Mouse (Mus musculus): ENCODE measurements around the gene Rbm44. TPM values are rescaled to one million over a fixed set of nuclear protein-coding genes. Genes with fewer than 3 reads are reported as not detected.

Rbm44 gene
- total RNA-seq (2021), result 0.36 TPM in 1 of 2 replicates, not detected in the other
- long read RNA-seq, result 0 reads

DNA sequence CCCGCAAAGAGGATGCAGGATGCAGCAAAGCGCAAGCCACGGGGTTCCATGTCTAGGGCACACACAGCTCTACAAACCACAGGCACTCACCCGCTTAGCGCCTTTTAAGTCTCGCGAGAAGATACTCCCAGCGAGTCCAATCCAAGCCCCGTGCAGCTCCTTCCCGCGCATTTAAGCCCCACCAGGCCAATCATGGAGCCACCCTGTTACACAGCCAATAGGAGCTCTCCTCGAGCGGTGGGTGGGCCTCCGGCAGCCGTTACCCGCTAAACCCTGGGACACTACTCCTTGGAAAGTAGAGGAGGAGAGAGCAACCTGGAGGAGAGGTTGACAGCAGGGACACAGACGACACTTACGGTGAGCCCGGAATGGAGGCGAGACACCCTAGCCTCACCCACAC is at the start of gene Rbm44:
TSS of gene Rbm44 (plus strand) at position 277 of the 400 bp plus-strand sequence.
- no peak for DNase-seq

DNA sequence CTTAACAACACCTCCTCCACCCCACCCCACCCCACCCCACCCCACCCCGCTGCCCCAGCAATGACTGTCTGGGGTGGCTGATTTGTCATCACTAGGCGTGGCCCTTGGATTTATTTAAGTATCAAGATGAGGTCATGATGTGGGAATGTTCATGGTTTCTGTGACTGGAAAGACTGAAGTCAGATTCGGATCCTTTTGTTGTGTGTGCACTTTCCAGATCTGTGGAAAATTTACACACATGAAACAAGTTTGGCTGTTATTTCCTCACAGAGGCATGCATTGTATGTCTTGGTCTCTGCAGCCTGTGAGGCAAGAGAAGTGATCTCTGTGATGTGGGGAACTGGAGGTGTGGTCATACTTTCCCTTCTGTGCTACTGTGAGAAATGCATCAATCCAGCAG is 49.6 kb upstream of the Rbm44 start:
- no peak for DNase-seq

DNA sequence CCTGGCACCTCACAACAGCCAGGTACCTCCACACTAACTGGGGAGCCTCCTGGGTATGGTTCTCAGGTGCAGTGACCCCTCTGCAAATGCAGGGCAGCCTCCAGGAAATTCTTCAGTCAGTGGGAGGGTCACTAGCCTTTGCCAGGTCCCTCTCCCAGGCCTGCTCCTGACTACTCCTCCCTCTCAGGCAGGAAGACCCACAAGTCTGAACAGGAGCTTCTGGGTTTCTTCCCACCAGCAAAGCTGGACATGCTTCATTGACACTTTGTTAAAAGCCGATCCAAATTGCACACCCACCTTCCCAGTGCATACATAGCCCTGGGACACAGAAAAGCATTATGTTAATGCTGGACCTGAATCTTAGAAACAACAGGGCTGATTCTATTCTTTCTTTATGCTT is 49.0 kb upstream of the Rbm44 start:
- DNase-seq, result no peak

DNA sequence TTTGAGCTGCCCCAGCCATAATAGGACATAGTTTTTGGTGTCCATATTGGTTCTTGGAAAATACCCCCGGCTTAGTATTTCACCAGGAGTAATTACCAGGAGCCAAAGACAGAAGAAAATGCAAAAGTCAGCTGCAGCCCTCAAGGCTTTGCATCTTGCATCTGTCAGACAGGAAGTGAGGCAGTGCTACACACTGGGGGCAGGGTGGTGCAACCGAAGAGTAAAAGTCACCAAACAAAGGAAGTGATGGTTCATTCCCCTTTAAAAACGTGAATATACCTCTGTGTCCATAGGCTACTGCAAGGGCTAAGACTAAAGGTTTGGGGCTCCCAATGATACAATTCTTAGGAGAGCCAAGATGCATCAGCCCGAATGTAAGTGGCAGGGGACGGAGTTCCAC is 48.4 kb upstream of the Rbm44 start:
- DNase-seq, result no peak

DNA sequence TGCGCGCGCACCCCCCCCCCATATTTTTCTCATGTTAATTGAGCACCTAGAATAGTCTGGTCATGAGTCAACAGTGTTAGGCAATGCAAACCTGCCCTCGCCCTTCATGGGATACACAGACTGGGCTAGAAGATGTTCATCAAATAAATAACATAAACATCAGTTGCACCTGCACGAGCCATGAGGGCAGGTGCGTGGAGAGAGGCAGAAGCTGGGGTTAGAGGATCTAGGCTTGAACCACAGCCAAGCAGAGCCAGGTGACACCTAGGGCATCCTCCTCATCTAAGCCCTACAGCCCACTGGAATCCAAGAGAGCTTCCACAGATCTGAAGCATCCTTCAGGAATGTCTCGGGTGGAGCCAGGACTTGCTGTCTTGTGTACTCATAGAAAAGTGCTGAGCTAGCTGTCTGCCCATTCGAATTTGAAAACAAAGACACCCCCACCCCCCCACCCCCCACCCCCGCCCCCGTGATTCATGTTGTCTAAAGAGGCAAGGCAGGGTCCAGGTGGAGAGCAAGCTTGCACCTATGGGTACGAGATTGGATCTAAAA is 47.5 kb upstream of the Rbm44 start:
- DNase-seq, result no peak

DNA sequence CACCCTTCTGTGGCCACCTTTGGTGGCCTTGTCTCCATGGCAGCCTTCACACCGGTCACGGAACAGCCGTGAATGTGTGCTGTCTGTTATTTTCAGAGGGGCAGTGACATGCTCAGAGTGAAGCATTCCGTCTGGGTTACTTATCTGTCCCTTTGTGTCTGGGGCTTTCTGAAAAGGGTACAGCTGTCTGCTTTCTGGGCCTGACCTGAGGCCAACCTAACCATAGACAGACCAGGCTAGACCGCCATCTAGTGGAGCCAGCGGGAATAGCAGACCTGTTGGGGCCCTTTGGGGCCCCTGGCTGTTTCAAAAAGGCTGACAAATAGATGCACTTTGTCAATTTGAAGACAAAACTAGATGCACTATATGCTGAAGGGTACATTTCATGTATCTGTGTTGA is 46.0 kb upstream of the Rbm44 start:
- DNase-seq, result peak; percentile 71

DNA sequence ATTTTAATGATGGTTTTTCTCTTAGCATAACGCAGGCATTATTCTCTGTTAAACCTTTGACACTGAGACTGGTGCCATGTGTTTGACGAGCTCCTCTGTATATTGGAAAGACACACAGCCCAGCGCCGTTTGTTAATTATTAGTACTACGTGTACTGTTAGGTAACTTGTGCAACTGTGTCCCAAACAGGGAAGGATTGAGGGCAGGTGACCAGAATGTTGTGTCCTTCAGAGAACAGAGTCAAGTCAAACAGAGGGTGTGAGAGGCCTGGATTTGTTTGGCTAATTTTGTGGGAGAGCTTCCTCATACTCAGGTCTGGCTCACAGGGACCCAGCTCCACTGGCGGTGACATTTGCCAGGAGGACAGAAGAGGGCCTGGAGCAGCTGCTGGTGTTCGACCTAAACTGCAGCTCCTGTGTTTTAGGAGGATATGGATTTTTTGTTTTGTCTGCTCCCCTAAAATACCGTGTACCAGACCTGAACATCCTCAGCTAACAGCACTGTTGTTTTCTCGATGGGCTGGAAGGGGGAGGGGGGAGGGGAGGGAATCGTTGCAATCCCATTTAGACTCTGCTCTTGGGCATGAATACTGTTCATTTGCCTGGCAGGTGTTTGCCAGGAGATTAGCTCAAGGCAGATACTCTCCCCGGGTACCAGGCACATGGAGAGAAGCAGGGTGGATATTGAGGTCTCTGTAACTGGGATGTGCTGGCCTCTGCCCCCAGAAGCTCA is 43.0 kb upstream of the Rbm44 start:
- no peak for DNase-seq

DNA sequence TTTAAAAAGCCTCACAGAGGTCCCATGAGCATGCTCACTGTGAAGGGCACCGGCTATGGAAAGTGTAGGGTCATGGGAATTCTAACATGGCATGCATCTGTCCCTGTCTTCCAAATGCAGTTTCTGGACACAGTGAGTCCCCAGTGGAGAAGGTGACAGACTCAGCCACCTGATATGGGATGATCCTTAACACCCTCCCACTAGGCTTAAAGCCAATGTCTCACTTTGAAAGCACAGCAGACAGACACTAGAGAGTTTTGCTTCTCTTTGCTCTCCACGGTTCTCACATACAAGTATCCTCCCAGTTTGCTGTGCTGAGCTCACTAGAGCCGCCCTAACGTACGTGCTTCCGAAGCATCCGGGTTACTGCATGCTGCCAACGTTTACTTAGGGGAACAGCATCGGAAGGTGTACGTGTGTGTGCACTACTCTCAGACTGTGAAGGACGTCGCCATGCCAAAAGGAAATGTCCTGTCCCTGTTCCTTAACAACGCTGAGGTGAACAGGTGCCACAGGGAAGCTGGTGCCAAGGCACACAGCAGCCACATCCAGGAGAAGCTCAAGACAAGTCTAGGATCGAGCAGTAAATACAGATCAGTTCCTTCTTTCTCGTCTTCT is 41.4 kb upstream of the Rbm44 start:
- DNase-seq, result no peak

DNA sequence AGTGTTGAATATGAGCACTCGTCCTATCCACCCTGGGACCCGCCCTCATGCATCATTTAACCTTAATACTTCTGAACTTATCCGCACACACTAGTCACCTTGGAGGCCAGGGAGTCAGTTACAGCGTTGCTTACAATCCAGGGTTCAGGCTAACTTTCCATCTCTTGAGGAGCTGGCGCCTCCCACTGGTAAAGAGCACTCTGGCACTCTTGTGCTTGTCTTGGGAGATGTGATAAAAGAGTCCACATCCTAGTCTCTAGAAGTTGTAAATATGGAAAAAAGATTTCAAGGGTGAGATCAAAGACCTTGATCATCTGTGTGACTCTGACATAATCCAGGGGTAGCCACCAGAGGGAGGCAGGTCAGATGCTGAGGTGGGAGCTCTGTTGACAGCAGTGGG is 37.3 kb upstream of the Rbm44 start:
- no peak for DNase-seq

DNA sequence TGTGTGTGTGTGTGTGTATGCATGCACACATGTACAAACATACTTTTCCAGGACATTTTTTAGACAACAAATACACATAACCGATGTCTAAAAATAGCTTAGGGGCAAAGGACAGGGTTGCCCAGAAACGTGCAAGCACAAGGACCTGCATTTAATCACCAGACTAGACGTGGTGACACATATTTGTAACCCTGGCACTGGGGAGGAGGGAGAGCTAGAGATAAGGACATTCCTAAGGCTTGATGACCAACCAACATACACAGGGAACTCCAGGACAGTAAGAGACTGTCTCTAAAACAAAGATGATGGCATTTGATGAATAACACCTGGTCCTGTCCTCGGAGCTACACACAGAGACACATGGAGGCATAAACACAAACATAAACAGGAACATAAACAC is 35.6 kb upstream of the Rbm44 start:
- DNase-seq, result no peak

DNA sequence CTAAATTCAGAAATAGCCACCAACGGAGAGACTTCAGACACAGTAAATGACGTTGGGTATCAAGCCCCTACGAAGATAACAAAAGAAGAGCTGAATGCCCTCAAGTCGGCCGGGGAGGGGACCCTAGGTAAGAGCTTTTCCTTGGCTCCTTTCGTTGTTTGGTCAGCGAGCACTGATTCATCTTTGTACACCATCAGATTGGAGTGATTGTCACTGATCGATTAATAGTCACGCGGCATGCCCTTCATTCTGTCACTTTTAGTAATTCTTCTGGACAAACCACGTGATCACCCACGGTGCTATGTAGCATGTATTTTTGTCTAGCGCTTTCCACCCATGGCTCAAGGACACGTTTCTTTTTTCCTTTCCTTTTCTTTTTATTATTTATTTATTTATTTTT is 32.7 kb upstream of the Rbm44 start:
- DNase-seq, result no peak

DNA sequence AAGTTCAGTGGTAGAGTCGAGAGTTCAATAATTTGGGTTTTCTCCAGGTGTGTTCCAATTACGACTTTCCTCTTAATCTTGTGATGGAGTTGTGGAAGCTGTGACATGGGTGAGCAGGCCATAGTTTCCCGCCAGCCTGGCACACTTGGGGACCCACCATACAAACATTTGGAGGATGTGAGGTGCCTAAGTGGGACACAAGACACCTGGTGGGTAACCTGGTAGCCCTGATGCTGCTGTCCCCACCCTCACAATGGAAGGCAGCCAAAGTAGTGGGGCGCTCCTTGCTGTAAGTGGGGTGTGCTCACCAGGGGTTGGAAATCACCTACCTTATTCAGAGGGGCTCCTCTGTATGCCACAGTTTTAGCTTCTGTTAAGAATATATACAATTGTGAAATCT is 32.3 kb upstream of the Rbm44 start:
- no peak for DNase-seq

DNA sequence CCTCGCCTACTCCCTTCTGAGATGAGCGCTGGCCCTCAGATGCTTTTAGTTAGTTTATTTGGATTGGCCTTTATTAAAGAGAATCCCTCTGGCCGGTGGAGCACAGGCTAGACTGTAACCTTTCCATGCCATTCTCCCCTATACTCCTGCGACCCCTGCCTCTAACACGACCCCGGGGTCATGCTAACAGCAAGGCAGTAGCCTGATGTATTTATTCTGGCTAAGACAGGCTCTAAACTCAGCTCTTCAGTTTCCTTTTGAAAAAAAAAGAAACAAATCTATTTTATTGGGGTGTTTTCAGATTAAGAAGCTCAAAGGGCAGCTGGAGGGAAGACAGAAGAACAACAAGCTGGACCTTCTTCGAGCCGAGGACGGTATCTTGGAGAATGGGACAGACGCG is 22.8 kb upstream of the Rbm44 start:
- no peak for DNase-seq

DNA sequence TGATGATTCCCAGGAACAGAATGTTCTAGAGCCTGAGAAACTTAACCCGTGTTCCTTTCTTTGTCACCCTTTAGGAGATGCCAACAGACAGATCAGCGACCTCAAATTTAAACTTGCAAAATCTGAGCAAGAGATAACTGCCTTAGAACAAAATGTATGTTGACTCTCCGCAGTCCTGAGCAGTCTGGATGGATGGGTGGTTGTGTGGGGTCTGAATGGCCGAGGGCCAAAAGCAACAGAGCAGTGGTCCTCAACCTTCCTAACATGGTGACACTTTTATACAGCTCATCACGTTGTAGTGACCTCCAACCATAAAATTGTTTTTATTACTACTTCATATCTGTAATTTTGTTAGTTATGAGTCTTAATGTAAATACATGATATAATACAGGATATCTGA is 21.9 kb upstream of the Rbm44 start:
- no peak for DNase-seq

DNA sequence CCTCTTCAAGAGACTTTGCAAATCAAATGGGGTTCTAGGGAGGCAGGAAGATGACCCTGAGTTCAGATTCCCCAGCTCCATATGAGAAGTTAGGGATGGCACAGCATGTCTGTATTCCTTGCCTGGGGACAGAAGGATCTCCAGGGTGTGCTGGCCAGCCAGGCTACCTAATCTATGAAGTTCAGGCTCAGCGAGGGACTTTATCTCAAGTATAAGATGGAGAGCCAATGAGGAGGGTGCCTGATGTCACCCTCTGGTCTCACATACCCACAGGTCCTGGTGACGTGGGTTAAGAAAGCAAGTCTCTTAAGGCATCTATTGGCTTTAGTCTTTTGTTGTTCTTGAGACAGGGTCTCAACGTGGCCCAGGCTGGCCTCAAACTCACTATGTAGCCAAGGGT is 21.4 kb upstream of the Rbm44 start:
- no peak for DNase-seq

DNA sequence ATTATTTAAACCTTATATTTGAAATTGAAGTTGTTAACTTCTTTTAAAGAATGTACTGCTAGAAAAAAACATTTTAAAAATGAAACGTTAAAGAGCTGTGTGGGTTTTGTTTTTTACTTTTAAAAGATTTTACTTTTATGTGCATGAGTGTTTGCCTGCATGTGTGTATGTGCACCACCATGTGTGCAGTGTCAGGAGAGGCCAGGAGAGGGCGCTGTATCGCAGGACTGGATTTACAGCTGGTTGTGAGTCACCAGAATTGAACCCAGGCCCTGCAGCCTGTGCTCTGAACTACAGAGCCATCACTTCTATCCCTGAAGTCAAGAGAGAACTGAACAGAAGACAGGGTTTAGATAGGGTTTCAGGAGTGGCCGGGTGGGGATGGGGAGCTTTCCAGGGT is 16.0 kb upstream of the Rbm44 start:
- no peak for DNase-seq

DNA sequence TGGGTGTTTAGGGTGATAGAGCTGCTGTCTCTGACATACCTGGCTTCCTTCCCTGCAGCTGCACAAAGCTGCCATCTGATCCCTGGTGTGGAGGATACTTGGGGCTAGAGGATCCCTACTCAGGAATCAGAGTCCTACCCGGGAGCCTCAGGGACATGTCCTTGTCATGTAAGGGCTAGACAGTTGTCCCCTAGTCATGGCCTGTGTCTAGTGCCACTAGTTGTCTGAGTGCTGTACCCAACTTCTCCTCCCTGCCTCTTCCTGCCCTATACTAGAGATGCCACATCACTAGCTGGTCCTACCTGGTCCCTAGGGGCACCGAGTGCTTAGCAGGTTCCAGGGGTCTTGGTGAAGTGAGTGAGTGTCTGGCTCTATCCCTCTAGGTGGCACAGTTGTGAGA is 7.9 kb upstream of the Rbm44 start:
- DNase-seq, result no peak

DNA sequence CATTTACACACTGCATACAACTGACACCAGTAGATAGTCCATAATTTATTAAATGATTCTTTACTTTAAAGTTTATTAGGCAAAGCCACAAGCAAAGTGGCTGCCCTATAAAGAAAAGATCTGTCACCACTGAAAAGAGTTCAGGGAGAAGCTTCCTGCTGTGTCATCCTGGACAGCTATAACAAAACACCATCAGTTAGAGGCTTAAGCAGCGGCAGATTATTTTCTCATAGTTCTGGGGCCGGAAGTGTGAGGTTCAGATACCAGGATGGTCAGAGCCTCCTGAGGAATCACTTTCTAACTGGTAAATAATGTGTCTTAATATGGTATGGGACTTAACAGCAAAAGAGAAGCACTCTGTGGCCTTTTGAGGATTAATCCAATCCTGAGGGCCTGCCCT is 6.6 kb downstream of the Rbm44 start:
- DNase-seq, result no peak

DNA sequence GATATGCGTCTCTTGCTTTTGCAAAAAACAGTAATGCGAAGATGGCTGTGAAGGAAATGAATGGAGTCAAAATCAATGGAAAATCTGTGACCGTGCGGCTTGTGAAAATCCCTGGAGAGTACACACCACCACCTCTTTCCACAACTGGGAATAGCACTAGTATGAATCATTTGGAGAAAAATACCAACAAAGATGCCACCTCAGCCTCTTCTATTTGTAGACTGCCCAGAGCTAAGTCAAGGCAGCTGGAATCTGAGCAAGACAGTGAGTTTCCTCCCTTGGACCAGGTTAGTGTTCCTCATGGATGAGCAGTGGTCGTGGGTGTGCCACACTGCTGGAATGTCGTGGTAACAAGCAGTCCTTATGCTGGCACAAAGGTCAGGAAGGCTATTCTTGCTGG is 21.9 kb downstream of the Rbm44 start:
- DNase-seq, result no peak

DNA sequence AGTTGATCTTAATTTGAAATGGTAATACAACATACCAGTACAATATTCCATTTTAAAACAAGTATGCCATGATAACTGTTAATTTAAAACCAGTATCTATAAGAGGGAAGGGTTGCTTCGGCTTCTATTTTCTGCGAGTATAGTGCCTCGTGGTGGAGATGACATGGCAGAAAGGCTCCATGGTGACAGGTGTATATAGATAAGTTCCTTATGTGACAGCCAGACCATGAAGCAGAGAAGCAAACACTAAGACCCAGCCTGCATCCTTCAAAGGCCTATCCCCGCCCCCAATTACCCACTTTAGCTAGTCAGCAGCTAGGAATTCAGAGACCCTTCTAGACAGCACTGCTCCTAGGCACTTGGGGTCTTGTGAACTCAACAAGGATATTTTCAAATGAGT is 24.3 kb downstream of the Rbm44 start:
- no peak for DNase-seq

DNA sequence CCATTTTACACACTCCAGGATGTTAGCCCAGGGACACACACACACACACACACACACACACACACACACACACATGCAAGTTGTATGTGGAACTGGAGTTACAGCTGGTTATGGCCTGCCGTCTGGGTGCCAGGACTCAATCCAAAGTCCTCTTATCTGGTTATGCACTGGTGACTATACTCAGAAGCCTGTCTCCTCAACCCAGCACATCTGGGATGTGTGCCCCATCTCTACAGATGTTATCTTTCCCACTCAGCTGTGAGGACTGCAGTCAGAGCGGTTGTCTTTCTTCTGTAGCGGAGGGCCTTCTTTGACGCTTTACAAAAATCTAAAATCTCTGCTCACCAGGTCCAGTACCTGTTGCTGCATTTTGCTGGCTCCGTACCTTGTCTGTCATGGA is 29.9 kb downstream of the Rbm44 start:
- DNase-seq, result no peak

DNA sequence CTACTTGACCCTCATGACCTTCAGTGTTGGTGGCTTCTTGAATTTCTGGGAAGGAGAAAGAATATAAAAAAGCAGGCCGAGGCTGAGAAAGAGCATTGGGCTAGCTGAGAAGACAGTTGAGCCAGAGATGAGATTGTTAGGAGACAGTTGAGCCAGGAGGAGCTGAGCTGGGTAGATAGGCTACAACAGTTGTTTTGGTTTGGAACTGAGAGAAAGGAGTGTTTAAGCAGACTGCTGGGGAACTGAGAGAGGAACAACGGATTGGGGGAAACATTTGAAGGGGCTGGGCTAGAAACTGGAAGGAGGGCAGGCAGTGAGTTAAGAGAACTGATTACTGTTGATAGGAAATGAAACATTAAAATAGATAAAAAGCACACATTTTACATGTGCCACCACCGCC is 31.1 kb downstream of the Rbm44 start:
- DNase-seq, result no peak

DNA sequence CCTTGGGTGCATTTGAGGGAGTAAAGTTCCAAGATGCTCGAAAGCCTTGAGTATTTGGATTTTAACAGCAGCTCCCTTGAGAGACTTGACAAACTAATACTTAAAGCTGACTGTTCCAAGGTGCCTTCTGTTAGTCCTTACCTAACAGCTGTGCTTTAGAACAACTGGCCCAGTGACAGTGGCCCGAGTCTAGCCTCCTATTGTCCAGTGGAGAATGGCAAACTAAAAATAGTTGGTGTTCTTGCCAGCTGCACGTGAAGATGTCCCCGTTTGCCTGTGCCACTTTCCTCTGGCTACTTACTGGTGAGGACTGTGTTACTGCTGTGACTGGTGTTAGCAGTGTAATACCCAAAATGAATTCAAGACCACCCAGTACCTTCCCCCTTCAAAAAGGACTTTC is 32.0 kb downstream of the Rbm44 start:
- DNase-seq, result no peak

DNA sequence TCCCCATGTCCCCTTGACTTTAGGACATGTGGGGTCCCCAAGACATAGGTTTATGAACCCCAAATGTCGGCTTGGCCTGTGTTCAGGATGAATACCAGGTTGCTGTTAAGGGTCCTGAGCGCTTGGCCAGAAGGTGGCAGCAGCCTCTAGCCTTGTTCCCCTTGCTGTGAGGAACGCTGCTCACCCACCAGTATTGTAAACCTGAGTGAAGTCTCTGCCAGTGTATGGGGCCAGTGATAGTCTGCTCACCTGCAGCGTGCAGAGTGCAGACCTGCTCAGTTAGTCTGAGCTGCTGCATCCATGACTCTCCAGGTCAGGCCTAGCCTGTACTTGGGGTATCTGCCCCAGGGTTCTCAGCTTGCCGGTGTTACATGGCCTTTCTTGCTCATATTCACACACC is 34.2 kb downstream of the Rbm44 start:
- peak; percentile 55 for DNase-seq
